Mouse (Mus musculus) liver, postnatal 0 days (tissue): ENCODE data around the gene Hist1h2bh.

Source experiments
- CTCF ChIP-seq: sonication (generic); IDR thresholded peaks from 2 replicates; pipeline ENCODE4 v1.5.1; 2016; ENCODE audit warnings: antibody characterized with exemption, low read depth
- EP300 ChIP-seq: IDR thresholded peaks from 2 replicates; pipeline ENCODE4 v1.6.1; 2016; ENCODE audit warnings: antibody characterized with exemption, low read depth, mild to moderate bottlenecking

- TF ChIP-seq CTCF (no peak), EP300 (peak; percentile 5; the same call in 1 of the 2 replicates)
Measured at GRCm38 (mm10) chr13:23516822-23517602, 26.2 kb downstream of the Hist1h2bh start.
